Mouse (Mus musculus) left cerebral cortex, postnatal 14 days (tissue): ENCODE measurements around the gene Wwc2. TPM values are rescaled to one million over a fixed set of nuclear protein-coding genes. Genes with fewer than 3 reads are reported as not detected.
A peak's percentile ranks its signal among the peaks of the same experiment; 100 is the strongest.

Experiments used
- DNase-seq, 2 experiments: peaks; one replicate each; pipeline ENCODE4 v3.0.0; 2021 to 2022; ENCODE audit warnings: low spot score in 2 of 2, mixed read lengths in 1 of 2
- intact Hi-C: fragments of 180-260 bp; cut with DNase I; formaldehyde crosslinking; loops from one replicate; pipeline ENCODE4 v1.15.1; 2025
- total RNA-seq, 2 experiments: library from RNA; stranded (reverse); gene quantifications; 2 replicates each; pipeline ENCODE4 v1.2.3; 2021

The Wwc2 gene
- total RNA-seq, 2 experiments from 2014 or later, result 27.5 to 27.8 TPM

DNA sequence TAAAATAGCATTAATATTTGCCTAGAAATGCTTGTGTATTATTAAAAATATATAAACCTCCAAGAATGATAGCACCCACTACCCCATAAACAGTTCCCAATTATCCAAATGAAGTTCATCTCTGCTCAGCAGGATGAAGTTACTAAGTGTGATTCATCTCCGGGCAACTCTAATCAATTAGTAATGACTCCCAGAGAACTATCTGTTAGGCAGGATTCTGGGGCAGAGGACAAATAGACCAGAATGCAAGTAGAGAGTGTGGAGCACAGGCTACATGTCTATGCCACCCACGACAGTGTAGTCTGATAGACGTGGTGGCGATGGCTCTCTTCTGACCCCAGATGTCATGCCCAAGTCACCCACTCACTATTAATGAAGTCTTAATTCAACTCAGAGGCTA lies 41.9 kb downstream of the Wwc2 start:
- intact Hi-C loops, result no loop called here

DNA sequence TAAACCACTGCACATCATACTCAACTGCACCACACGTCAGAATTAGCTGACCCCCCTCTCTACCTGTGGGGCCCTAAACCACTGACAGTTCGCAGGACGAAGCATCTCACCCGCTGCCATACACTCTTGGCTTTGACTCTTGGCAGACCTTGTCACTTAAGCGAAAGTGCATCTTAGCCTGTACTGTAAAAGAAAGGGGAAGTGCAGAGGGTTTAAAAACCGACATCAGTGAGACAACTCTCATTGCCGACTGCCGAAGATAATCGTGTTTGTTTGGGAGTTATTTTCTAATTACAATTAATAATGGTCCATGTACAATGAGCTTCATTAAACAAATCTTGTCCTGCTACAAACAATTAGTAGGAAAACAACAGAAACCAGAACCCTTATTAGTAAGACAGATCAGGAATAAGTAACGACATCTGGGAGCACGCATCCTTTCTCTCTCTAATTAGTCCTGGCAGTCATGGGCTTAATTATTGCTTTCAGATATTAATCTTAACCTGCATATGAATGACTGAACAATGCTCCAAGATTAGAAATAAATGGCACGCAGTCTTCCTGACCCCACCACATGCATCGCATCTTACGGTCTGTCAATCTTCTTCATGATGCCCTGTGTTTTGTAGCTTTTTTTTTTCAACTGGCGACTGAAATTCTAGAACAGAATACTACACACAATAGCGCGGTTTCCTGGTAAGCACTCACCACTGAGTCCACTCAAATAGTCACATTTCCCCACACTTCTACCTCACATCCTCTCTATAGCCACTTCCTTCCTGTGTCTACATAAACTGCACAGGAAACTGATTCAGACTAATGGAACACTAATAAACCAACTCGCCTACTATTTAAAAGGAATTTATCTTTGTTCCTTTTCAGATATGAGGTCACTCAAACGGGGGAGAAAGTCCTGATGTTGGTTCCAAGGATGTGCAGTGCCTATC lies 42.8 kb downstream of the Wwc2 start:
- DNase-seq, result no peak
- intact Hi-C loops, result no loop called here

More for the DNA sequence above, 41.9 kb downstream of the Wwc2 start:
- DNase-seq, result no peak

DNA sequence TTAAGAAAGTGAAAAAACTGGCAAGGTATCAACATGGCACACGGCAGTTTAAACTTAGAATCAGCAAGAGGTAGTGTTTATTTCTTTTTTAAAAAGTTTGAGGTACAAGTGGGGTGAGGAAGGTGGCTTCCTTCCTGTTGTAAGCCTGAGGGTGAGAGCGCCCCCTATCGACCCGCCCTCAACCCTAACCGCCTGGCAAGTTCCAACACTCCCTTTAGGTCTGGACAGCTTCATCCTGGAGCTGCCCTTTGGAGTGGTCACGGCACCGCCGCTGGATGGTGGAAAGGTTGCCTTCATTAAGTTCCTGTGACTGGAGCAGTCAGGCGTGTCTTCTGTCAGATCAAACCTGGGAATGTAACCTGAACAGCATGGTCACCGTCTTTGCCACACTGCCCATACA lies 47.7 kb downstream of the Wwc2 start:
- DNase-seq, result no peak
- intact Hi-C loops, result loop anchor here (5.0 kb wide), 1 partner anchor 71 kb away; no protein-coding TSS in a partner anchor

DNA sequence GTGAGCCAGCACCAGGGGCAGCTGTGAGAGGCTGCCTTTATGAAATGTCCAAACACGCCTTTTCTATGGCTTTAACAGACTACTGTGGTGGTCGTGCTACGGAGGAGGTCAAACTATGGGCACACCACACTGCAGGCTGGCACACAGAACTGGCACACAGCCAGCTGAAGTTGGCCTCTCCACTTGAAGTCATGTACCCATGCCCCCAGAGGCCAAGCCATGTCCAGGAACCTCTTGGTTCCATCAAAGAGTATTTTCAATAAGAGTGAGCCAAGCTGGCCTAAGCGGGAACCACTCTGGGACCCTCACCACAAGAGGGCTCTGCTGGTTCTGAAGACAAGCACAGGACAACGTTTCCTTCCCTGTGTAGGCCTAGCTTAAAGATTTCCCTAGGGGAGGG lies 49.7 kb downstream of the Wwc2 start:
- intact Hi-C loops, result loop anchor here (5.0 kb wide), 1 partner anchor 69 kb away; no protein-coding TSS in a partner anchor

DNA sequence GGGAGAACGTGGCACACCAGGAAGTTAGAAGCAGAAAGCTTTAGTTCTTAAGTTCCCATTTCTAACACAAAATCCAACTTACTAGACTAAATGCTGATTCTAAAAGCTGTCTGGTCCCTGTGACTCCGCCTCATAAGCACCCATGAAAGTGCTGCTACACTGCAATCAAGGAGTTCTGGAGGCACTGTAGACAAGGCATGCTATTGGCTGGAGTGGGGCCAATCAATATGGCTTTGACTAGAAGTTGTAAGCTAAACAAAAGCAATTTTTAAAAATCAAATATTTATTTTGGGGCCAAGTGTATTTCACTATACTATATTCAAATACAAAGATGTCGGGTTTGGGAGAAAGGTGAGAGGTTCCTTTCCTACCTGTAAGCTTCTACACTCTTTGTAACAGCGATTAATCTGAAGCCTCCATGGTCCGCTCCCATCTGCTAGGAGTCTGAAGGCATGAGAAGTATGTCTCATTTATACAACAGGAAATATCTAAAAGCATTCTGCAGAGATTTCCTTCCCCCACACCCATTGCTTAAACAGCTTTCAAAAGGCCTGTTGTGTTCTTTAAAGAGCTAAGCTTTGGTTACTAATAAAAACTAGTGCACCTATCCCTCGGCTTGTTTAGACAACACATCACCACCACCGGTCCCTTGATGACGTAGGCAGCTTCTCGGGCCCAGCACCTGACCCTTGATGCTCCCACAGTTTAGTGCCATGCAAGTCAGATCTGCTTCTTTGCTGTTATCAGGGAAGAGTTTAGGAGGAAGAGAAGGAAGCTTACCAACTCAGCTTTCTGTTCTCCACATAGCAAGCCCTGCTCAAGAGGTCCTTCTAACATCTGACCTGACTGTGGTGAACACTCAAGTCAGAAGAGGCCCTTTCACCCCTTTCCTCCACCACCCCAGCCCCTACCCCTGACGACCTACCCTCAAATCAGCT lies 50.5 kb downstream of the Wwc2 start:
- DNase-seq, result no peak
- intact Hi-C loops, result loop anchor here (5.0 kb wide), 1 partner anchor 68 kb away; no protein-coding TSS in a partner anchor

More for the DNA sequence above, 49.7 kb downstream of the Wwc2 start:
- DNase-seq, result no peak

DNA sequence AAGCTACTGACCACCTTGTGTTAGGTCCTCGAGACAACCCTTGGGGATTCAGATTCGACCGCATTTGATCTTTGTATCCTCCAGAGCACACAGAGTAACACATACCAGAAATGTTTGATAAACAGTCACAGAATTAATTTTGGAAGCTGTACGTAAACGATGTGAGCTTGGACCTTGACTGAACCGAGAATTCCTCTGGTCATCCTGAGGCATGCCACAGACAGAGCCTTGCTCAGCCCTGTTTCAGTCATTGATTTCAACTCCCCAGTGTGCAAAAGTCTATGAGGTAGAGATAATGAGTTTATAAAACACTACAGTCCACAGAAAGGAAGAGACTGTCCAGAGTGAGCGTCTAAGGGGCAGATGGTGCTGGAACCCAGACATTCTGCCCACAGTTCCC lies 51.5 kb downstream of the Wwc2 start:
- DNase-seq, result no peak
- intact Hi-C loops, result no loop called here

DNA sequence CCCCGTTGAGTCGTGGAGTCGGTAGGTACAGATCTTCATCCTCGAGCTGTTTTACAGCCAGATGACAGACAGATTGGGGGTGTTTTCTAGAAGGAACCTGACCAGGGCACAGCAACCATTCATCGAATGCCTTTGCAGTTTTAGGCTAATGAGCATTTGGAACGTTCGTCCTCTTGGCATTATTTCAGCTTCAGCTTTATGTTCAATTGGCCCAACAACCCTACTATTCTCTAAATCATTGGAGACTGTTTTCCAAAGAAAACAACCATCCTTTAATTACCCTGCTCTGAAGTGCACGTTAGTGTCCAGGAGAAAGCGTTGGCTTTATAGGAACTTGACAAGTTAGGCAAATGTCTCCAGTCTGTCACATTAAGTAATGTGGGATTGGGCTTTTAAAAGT lies 54.3 kb downstream of the Wwc2 start:
- intact Hi-C loops, result no loop called here
- DNase-seq, result no peak

DNA sequence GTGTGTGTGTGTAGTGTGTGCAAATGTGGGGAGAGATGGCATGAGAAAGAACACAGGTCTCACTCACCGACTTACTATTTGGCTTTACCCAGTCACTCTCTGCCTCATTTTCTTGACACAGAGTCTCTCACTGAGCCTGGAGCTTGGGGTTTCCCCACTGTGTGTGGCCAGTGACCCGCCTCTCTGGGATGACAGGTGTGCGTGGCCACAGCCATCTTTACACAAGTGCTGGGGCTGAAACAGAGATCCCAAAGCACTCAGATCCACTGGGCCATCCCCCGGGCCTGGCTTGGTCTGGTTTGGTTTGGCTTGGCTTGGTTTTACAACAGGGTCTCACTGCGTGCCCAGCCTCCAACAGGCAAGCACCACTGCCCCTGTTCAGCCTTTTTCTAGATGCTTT lies 55.3 kb downstream of the Wwc2 start:
- intact Hi-C loops, result no loop called here
- no peak for DNase-seq

DNA sequence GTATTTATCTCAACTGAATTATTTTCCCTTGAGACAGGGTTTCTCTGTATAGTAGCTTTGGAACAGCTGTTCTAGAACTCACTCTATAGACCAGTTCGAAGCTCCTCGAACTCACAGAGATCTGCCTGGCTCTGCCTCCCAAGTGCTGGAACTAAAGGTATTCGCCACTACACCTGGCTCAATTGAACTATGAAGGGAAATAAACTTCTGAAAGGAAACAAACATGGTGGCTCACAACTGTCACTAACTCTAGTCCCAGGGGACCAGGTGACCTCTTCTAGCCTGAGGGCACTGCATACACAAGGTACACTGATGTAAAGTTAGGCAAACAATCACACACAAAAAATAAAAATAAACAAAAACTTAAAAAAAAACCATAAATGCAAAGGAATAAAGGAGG lies 57.6 kb downstream of the Wwc2 start:
- DNase-seq, result no peak
- intact Hi-C loops, result loop anchor here (5.0 kb wide), 1 partner anchor 41 kb away; no protein-coding TSS in a partner anchor

DNA sequence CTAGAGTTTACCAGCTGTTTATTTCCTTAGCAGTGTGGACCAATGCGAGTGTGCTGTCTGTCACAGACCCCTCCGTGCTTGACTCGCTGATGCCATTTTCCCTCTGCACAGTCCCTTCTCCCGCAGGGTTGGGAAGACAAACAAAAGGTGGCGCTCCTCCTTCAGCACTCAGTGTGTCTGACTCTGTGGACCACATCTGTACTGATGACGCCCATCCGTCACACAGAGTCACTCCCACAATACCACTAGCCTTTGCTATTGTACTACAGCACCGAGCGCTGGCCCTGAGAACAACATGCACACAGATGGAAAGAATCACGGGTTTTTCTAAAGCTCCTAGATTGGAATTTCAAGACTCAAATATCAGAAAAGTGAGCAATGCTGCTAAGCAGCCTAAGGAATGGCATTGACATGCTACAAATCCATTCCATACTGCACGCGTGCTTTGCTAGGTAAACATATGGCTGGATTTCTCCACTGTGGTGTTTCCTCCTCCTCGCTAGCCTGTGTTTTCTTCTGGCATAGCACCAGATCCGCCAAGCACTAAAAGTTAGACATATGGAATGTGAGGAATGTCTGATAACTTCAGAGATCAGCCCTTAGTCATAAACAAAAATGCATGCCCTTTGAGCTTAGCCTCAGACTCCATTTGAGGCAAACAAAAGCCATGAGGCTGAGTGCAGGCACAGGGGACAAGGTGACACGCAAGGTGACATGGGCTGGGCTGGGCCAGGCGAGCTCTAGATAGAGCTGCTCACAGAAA lies 58.5 kb downstream of the Wwc2 start:
- peak; percentile 46 to 55 for DNase-seq
- intact Hi-C loops, result loop anchor here (5.0 kb wide), 1 partner anchor 40 kb away; no protein-coding TSS in a partner anchor

DNA sequence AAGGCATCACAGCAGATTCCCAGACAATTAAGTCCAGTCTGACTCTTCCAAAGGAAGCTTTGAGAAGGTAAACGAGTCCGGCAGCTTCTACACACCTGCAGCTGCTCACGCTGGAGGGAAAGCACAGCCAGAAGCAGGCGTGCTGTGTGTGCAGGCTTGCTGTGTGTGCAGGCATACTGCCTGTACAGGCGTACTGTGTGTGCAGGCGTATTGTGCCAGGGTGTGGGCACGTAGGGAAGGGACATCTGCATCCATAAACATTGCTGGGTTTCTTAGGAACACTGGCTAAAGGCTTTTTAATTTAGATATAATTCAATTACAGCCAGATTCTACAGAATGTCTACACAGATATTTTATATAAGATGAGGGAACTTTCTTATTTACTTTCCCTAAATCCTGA lies 59.4 kb downstream of the Wwc2 start:
- intact Hi-C loops, result loop anchor here (5.0 kb wide), 1 partner anchor 39 kb away; no protein-coding TSS in a partner anchor
- DNase-seq, result no peak

DNA sequence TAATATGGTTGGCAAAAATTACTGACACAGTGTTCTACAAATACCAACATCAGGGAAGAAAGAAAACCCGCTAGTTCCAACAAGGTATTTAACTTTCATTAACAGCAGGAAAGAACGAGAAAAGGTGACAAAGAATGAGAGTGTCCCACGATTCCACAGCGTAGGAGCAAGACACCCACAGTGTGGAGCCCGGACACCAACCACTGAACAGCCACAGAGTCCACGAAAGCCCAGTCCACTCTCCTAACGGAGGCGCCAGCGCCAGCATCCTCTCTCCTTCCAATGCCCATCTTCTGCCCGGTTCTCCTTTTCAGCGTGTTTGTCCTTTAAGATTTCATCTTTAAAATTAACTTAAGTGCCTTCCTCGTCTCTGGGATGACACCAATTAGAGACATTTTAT lies 61.1 kb downstream of the Wwc2 start:
- DNase-seq, result no peak
- intact Hi-C loops, result loop anchor here (5.0 kb wide), 1 partner anchor 37 kb away; no protein-coding TSS in a partner anchor

DNA sequence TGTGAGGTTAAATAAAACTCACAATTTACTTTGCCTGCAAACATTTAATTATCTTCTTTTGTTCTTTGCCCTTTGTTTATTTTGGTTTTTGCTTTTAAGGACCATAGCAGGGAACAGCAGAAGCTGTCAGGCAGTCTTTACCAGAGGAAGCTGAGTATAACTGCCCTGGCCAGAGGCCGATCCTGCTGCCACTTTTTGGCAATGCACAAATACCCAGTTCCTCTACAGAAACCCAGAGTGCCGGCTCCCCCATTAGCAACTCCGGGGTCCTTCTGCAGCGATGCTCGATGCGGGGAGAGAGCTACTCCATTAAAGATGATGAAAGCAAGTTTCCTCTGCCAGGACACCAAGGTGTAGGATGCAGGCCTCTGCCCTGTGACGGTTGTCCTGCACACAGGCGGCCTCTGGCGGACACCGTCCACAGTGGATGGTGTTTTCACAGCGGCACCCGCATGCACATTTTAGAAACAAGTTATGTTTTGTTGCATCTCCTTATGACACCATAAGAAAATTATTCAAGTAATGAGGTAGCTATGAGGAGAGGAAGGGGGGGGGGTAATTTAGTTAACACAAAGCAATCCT lies 62.0 kb downstream of the Wwc2 start:
- DNase-seq, result no peak
- intact Hi-C loops, result no loop called here

DNA sequence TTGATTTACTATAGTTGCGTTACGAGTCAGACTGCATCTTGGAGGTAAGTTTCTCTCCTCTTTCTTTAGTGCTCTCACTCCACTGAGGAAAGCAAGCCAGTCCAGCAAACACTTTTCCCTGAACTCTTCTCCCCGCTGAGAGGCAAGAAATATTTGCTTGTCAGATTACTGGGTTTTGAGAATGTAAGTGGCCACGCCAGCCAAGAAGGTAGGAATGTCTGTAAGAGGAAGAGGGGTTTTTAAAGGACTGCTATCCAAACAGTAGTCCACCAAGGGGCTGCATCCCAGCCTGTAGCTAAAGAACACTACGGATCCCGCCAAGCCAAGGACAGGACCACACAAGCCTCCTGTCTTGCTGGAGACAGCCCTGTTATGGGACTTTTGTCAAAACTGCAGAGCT lies 65.8 kb downstream of the Wwc2 start:
- DNase-seq, result no peak
- intact Hi-C loops, result no loop called here

DNA sequence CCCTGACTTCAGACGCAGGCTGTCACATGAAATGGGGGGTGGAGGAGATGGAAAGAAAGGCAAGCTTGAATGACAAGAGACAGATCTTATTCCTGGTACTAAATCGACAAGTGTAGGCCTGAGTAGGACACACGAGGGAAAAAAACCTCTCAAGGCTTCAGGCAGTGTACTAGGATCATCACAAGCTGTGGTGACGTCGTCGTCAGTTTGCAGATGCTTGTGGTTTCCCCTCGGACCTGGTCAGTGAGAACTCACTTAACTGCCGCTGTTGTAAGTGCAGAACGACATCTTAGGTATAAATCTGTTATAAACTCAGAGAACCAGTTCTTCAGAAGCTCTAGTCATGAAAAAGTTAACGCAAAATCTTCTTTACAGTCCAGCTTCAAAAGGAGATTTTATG lies 67.9 kb downstream of the Wwc2 start:
- no peak for DNase-seq

DNA sequence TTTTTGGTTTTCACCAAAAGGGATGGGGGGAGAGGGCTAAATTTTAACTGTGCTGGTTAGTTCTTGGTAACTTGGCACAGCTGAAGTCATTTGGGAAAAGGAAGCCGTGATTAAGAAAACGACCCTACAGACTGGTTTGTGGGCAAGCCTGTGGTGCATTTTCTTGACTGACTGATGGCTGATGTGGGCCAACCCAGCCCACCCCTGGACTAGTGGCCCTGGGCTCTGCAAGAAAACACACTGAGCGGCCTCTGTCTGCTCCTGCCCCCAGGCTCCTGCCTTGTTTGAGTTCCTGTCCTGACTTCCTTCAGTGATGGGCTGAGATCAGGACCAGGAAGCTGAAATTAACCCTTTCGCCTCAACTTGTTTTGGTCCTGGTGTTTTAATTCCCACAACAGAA lies 68.7 kb downstream of the Wwc2 start:
- intact Hi-C loops, result no loop called here

More for the DNA sequence above, 67.9 kb downstream of the Wwc2 start:
- intact Hi-C loops, result no loop called here

DNA sequence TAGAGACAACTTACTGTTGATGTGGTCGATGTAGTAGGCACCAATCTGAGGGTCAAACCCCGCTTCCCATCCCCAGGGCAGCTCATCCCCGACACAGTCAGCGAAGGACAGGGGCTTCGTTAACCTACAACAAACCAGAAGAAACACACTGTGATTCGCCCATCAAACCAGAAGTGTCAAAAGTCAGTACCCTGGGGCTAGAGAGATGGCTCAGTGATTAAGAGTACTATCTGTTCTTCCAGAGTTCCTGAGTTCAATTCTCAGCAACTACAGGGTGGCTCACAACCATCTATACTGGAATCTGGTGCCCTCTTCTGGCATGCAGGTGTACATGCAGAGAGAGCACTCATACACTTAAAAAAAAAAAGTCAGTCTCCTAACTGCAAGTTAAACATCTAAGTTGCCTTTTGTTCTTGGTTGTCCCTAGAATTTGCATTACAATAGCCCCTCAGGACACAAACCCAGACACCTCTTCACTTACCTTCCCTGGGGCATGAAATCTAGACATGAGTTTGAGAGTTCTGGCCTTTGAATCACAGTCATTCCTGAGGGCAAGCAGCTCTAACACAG lies 70.1 kb downstream of the Wwc2 start:
- intact Hi-C loops, result no loop called here
- DNase-seq, result no peak

More for the DNA sequence above, 68.7 kb downstream of the Wwc2 start:
- DNase-seq, result no peak
